Mouse (Mus musculus) ovary, postnatal 14 days (tissue): ENCODE results near the gene Gm17455.

ENCODE experiments used
- DNase-seq: peaks from one replicate; pipeline ENCODE4 v3.0.0; 2022; ENCODE audit warnings: low spot score

Gene Gm17455

DNA sequence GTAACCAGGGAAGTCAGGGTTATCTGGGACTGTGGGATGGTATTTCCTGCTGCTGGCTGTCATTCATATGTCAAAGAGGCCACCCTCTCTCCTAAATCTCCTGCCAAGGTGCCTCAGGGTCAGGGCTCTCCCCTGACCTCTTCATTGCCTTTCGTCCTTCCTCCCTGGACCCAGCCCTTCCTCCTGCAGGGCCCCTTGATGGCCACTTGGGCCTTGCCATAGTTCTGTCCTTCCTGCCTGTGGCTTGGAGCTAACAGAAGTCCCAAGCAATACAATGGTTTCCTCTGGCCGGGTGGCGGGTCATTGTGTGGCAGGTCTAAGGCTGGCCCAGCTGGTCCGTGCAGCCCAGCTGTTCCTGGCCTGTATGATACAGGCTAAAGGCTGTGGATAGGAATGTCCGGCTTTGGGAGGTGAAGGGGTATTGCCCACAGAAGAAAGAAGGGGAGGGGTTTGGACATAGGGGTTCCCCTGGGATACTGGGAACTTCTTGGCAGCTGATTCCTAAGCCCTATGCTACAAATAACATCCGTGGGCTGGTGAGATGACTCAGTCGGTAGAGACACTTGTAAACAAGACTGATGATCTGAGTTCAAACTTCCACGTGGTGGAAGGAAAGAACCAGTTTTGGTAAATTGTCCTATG lies 25.5 kb upstream of the Gm17455 start:
- DNase-seq: no peak

DNA sequence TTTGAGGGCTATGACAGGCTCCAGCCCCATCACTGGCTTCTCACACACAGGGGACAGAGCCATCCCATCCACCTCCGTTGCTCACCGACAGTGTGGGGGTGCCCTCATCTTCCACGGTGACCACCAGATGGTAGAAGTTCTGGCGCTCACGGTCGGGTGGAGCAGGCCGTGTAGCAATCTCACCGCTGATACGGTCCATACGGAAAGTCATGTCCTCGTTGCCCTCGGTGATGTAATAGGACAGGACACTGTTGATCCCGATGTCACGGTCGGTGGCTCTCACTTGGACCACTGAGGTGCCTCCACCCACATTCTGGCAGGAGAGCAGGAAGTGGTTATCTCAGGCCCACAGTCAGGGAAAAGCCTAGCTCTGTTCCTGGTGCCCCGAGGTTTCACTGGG lies 22.8 kb upstream of the Gm17455 start:
- DNase-seq: no peak

DNA sequence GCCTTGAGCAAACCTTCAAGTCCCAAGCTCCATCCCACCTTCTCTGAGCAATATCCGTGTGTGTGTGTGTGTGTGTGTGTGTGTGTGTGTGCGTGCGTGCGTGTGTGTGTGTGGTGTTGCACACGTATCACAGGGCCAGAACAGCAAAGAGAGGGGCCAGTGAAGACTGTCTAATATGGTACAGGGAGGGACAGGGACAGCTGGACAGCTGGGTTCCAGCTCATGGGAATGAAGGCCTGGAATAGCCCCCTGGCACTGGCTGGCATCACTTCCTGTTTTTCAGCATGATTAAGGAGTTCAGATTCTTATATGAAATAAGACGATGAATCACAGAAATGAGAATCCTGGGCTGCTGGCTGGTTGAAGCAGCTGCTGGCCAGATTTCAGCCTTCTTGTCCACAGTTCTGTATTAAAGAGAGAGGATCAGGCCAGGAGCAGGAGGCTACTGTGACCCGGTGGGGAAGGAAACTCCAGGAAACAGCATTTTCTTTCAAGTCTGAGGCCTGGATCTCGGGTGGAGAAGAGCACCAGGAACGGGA lies 20.0 kb upstream of the Gm17455 start:
- DNase-seq: no peak

- no peak for DNase-seq
Observed at GRCm38 (mm10) chr10:60380229-60380628, 19.3 kb upstream of the Gm17455 start.

- no peak for DNase-seq
Observed at GRCm38 (mm10) chr10:60381142-60381925, 18.2 kb upstream of the Gm17455 start.

GRCm38 (mm10) chr10:60388332-60388731 lies 11.2 kb upstream of the Gm17455 start:
- no peak for DNase-seq

- no peak for DNase-seq
Observed at GRCm38 (mm10) chr10:60389447-60389865, 10.1 kb upstream of the Gm17455 start.

- no peak for DNase-seq
Observed at GRCm38 (mm10) chr10:60390177-60390903, 9.2 kb upstream of the Gm17455 start.

GRCm38 (mm10) chr10:60390904-60391420 lies 8.6 kb upstream of the Gm17455 start:
- DNase-seq: no peak

DNA sequence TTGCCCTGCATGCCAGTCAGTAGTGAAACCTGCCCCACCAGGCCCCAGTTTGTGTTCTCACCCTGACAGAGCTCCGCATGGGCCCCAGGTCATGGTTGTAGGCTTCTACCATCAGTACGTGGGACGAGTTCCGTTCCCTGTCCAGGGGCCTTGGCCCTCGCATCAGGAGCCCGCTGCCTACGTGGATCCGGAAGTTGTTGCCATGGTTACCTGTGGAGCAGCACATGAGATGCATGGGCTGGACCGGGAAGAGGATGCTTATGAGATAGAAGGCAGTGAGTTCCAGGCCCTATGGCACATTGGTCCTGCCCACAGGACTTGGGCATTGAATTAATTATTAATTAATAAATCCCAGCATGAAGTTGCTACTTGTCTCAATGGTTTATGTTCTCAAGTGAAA lies 7.9 kb upstream of the Gm17455 start:
- no peak for DNase-seq

DNA sequence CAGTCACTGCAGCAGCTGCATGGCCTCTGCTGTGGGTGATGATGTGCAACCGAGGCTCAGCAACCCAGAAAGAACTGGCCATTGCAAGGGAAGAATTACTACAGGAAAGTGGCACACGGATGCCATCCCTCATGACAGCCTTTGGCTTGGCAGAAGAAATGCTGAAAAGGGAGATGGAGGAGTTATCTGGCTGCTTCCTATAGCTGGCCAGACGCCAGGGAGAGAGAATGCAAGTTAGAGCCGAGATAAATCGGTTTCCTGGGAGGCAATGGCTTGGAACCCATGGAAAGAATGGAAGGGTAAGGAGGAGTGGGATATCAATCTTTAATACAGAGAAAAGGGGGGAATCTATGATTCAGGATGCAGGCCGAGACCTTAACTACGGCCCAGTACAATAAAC lies 4.6 kb upstream of the Gm17455 start:
- no peak for DNase-seq

DNA sequence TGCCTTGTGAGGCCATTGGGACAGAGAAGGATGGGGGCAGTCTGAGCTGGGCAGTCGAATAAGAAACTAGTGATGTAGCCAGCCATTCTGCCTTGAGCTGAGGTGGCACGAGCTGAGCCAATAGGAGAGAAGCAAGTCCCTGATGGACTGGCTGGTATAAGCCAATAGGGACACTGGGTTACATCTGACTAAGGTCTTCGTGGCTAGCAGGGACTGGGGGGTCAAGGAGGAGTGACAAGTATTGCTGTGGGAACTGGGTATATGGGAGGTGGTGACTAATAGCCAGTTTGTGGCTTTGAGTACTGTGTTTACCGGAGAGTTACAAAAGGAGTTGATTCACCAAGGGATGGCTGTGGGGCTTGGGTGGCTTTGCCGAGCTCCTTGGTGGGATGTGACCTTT lies 3.9 kb upstream of the Gm17455 start:
- no peak for DNase-seq

DNA sequence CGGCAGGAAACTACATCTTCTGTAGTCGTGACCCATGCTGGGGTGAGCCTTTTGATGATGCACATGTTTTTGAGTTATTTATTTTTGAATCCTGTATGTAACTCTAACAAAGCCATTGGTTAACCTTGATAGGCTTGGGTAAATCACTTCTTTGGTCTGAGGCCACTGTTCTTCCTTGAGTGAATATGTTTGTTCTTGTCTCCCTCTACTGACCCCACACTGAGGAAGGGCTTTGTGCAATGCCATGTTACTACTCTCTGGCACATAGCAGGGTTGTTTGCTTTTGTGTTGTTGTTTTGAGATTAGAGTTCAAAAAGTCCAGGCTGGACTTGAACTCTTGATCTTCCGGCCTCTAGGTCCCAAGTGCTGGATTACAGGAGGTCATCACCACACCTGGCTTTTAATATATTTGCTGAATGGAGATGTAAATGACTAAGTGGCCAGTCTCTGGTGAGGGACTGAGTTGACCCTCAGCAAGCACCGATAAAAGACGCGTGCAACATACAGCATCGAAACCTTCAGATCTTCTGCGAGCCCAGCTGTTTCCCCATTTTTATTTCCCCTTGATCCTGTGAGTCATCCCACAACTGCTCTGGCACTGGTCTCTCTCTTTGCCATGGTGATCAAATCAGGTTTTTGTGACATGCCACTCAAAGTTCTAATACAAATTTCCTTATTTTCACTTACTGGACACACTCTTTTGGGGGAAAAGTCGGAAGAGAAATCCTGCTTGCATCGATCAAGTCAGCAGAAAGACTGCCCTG lies 1.3 kb upstream of the Gm17455 start:
- DNase-seq: no peak

DNA sequence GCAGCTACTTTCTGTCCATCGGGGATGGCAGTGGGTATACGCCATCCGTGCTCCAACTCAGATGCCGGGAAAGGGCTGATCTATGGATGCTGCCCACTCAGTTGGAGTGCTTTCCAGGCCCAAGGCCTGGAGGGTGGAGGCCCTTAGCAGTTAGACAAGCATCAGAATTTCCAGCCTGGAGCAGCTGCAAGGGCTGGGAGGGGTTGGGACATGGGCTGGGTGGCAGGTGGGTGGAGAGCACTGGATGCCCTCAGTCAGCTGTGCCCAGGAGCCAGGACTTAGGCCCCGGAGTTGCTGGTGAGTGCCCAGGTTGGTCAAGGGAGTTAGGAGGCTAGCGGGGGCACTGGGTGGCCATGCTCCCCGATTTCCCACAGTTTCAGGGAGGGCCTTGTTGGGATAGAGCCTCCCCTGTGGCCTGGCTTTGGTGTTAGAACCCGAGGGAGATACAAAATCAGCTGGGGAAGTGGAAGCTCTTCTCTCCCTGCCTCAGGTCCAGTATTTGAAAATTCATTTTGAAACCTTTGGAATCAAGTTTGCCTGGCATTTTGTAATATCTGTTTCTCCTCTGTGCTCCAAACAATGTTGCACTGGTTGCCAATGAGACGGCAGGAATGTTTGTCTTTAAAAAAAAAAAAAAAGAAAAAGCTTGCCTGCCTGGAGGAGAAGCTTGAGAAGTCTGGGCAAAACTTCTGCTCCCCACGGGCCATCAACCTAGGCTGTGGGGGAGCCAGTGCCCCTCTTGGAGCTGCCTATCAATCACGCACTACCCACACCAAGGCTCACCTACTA lies 1.2 kb downstream of the Gm17455 start:
- no peak for DNase-seq

DNA sequence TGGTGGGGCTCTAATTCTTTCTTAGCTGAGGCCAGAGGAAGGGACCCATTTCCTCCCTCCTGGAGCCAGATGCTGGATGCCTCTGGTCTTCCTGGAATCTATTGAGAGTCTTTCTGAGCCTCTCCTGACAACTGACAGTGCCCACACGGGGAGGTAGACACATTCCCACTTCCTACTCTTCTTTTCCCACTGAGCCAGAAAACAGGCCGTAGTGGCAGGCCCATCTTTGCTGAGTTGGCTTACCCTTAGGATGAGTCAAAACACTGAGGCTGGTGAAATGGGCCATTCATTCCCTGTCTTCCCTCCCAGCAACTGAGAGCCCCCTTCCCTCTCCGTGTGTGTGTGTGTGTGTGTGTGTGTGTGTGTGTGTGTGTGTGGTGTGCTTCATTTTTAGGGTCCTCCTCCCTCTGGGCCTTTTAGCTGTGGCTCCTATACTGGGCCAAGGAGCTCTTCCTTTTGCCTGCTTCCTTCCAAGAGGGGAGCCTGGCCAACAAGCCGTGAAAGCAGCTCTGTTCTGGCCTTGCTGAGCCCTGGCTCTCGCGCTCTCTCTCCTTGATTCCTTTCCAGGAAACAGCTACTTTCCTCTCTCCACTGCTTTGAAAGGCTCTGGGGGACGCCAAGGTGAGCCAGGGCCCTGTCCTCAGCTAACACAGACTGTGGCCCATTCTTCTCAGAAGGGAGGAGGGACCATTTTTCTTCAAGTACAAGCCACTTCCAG lies 6.1 kb downstream of the Gm17455 start:
- no peak for DNase-seq

- DNase-seq: peak; percentile 61
Observed at GRCm38 (mm10) chr10:60407831-60408230, 8.3 kb downstream of the Gm17455 start.

DNA sequence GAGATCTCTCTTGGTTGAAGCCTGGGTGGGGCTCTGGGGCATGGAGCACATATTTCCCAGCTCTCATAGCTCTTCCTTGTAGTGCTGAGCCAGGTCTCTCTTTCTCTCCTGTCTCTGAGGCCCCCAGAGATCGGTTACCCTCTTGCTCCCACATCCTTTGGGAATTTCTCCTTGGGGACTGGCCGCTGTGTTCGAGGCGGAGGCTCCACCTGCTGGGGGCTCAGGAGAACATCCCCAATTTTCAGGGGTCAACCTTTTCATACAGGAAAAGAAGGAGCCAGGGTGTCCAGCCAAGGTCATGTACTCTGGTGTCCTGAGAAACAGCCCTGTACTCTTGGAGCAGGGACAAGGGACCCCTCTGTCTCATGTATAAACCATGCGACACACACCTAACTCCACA lies 12.3 kb downstream of the Gm17455 start:
- no peak for DNase-seq

DNA sequence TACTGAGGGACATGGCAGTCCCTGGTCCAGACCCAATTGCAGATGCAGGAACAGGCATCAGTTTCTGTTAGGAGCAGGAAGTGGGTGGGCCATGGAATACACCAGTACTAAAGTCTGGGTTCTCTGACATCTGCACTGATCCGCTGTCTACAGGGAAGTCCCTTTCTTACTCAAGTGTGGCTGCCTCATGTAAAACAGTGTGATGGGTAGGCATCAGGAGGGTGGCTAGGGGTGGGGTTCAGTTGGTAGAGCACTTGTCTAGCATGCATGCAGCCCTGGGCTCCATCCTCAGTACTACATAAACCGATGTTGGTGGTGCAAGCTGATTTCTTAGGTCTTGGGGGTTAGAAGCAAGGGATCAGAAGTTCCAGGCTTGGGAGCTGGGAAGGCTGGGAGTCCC lies 14.2 kb downstream of the Gm17455 start:
- DNase-seq: no peak

DNA sequence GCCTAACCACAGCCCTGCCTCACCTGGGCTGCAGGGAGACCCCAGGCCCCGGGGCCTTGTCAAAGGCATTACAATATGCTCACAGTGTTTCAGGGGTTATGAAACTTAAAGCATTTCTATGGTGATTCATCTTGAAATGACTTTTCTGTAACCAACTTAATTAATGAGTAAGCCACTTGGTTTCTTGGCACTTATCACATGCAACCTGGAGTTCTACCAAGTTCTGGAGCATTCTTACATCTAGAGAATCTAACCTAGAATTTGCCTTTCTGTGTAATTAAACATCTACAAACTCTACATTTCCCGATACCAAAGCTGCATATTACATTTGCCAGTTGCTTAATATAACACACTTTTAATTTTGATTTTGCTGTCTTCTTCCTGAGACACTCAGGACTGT lies 17.5 kb downstream of the Gm17455 start:
- no peak for DNase-seq

GRCm38 (mm10) chr10:60418137-60418536 lies 18.6 kb downstream of the Gm17455 start:
- peak; percentile 62 for DNase-seq
